Mouse (Mus musculus) cerebellum, adult 2 months (tissue): ENCODE measurements around the gene Tmem167b.

Experiments
- CTCF ChIP-seq: fragments of 200-500 bp; IDR thresholded peaks from 2 replicates; pipeline ENCODE4 v1.5.1; 2011; ENCODE audit warnings: low read depth, mild to moderate bottlenecking, control low read depth, low read length, moderate library complexity, borderline replicate concordance; ENCODE audit not compliant: insufficient read depth
- POLR2A ChIP-seq: fragments of 200-500 bp; IDR thresholded peaks from 2 replicates; pipeline ENCODE4 v1.6.1; 2011; ENCODE audit warnings: low read length, control low read depth, borderline replicate concordance; ENCODE audit not compliant: insufficient read depth

GRCm38 (mm10) chr3:108574018-108574417 lies 11.8 kb upstream of the Tmem167b start:
- no peak for TF ChIP-seq POLR2A
- no peak for TF ChIP-seq CTCF
